In the genomic region with DNA sequence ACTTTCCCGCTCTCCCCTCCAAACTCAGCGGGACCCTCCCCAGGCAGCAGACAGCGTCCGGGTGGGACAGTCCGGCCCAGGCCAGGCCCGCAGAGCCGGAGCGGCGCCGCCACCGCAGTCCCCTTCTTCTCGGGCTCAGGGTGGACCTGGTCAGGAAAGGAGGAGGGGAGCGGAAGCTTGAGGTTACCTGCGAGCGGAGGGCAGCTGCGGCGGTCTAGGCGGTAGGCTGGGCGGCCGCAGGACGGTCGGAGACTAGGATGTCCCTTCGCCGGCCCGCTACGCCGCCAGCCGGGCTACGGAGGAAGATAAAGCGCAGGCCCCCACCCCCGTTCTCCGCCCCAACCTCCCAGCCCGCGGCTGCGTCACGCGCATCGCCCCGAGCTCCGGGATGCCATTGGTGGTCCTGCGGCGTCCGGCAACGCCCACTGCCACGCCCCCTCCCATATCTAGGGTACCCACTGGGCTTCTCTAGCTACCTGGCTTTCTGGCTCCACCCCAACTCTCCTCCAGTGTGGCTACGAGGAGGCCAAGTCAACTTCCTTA, we compare ENCODE assay signal across 7 mouse cellular contexts. TPM values are rescaled to one million over a fixed set of nuclear protein-coding genes. Genes with fewer than 3 reads are reported as not detected.
DNase-seq lines count a peak whose midpoint lies in the region; ATAC-seq and TF ChIP-seq lines count a peak whose summit lies in the region.

A gene (minus strand): TSS at position 371 of the 543 bp plus-strand sequence.

- ATAC-seq in embryonic facial prominence, embryonic 12.5 days (ENCODE audit: insufficient number of reproducible peaks, insufficient read depth, low FRiP score, low TSS enrichment) = peak; percentile 91
- ATAC-seq in limb, embryonic 12.5 days (ENCODE audit: insufficient number of reproducible peaks, insufficient read depth, low FRiP score, low TSS enrichment, low read depth) = peak; percentile 96
- peak; percentile 99 for ATAC-seq in midbrain, embryonic 15.5 days (replicated peaks)

- H3K9ac ChIP-seq in embryonic facial prominence, embryonic 12.5 days = peak within 1 kb of the TSS; percentile 86
- peak within 1 kb of the TSS; percentile 91 for H3K9ac ChIP-seq in limb, embryonic 12.5 days (replicated peaks)
- H3K9ac ChIP-seq in midbrain, embryonic 15.5 days = peak within 1 kb of the TSS; percentile 69

- no peak for TF ChIP-seq POLR2A in kidney, adult 2 months (IDR thresholded peaks at IDR 0.05; ENCODE audit: low read depth, low read length)
- peak; percentile 41; the same call in 1 of the 2 replicates for TF ChIP-seq POLR2A in spleen, adult 2 months (IDR thresholded peaks at IDR 0.05; ENCODE audit: low read depth, low read length)

- 0 out of 2 replicates have a peak, but pooled peaks cover 5% of the 10 kb centered on the region for H3K36me3 ChIP-seq in embryonic facial prominence, embryonic 12.5 days
- H3K36me3 ChIP-seq in kidney, adult 2 months (ENCODE audit: control insufficient read depth, insufficient read depth, low read length) = no peaks in the 10 kb centered on the region
- H3K36me3 ChIP-seq in limb, embryonic 12.5 days = peaks cover 9% of the 10 kb centered on the region; the same call in 1 of the 2 replicates
- no peaks in the 10 kb centered on the region for H3K36me3 ChIP-seq in midbrain, embryonic 15.5 days (replicated peaks)
- H3K36me3 ChIP-seq in spleen, adult 2 months (ENCODE audit: control insufficient read depth, insufficient read depth, low read length) = no peaks in the 10 kb centered on the region

- TF ChIP-seq CTCF in kidney, adult 2 months (conservative IDR thresholded peaks at IDR 0.05; ENCODE audit: insufficient read depth, insufficient read length, low read depth, low read length) = no peak
- no peak for TF ChIP-seq CTCF in spleen, adult 2 months (IDR thresholded peaks at IDR 0.05; ENCODE audit: extremely low read depth, insufficient read depth, insufficient read length, insufficient replicate concordance)

- peak within 1 kb of the TSS; percentile 65 for H3K4me2 ChIP-seq in embryonic facial prominence, embryonic 12.5 days (replicated peaks)
- peak within 1 kb of the TSS; percentile 70 for H3K4me2 ChIP-seq in limb, embryonic 12.5 days
- peak within 1 kb of the TSS; percentile 91 for H3K4me2 ChIP-seq in midbrain, embryonic 15.5 days

- peak; percentile 96 for DNase-seq in adrenal gland, postnatal 14 days
- DNase-seq in heart, adult 18-20 months = peak; percentile 87 to 92
- DNase-seq in kidney, adult 2 months = peak; percentile 96
- DNase-seq in spleen, adult 2 months (ENCODE audit: low read depth in 1 of 2, low spot score in 2 of 2) = peak; percentile 66 to 92

- peak within 1 kb of the TSS; percentile 75 for H3K27ac ChIP-seq in embryonic facial prominence, embryonic 12.5 days
- H3K27ac ChIP-seq in kidney, adult 2 months (ENCODE audit: insufficient read depth, low read depth, low read length) = no peak within 1 kb of the TSS
- H3K27ac ChIP-seq in limb, embryonic 12.5 days = peak within 1 kb of the TSS; percentile 66; the same call in 1 of the 2 replicates
- peak within 1 kb of the TSS; percentile 57 for H3K27ac ChIP-seq in midbrain, embryonic 15.5 days
- H3K27ac ChIP-seq in spleen, adult 2 months (ENCODE audit: insufficient read depth, low read length) = peak within 1 kb of the TSS; percentile 75

- H3K9me3 ChIP-seq in embryonic facial prominence, embryonic 12.5 days = 0 out of 2 replicates have a peak, but pooled peaks cover 5% of the 10 kb centered on the region
- no peaks in the 10 kb centered on the region for H3K9me3 ChIP-seq in limb, embryonic 12.5 days
- H3K9me3 ChIP-seq in midbrain, embryonic 15.5 days = no peaks in the 10 kb centered on the region

- H3K4me1 ChIP-seq in embryonic facial prominence, embryonic 12.5 days = peaks cover 10% of the 10 kb centered on the region
- 0 out of 2 replicates have a peak, but pooled peaks cover 3% of the 10 kb centered on the region for H3K4me1 ChIP-seq in kidney, adult 2 months (ENCODE audit: control insufficient read depth, insufficient read depth, low read length)
- H3K4me1 ChIP-seq in limb, embryonic 12.5 days (replicated peaks) = peaks cover 14% of the 10 kb centered on the region
- peaks cover 11% of the 10 kb centered on the region for H3K4me1 ChIP-seq in midbrain, embryonic 15.5 days
- H3K4me1 ChIP-seq in spleen, adult 2 months (ENCODE audit: control insufficient read depth, insufficient read depth, insufficient read length) = peaks cover 12% of the 10 kb centered on the region

- H3K4me3 ChIP-seq in embryonic facial prominence, embryonic 12.5 days = peak within 1 kb of the TSS; percentile 83
- H3K4me3 ChIP-seq in kidney, adult 2 months (ENCODE audit: insufficient read depth, low read depth, low read length) = peak within 1 kb of the TSS; percentile 91
- peak within 1 kb of the TSS; percentile 85 for H3K4me3 ChIP-seq in limb, embryonic 12.5 days (replicated peaks)
- peak within 1 kb of the TSS; percentile 83 for H3K4me3 ChIP-seq in midbrain, embryonic 15.5 days
- peak within 1 kb of the TSS; percentile 86 for H3K4me3 ChIP-seq in spleen, adult 2 months (ENCODE audit: extremely low read depth, insufficient read depth, insufficient read length)

- H3K27me3 ChIP-seq in embryonic facial prominence, embryonic 12.5 days = no peaks in the 10 kb centered on the region
- no peaks in the 10 kb centered on the region for H3K27me3 ChIP-seq in kidney, adult 2 months (replicated peaks; ENCODE audit: control insufficient read depth, insufficient read depth, low read length)
- H3K27me3 ChIP-seq in limb, embryonic 12.5 days = no peaks in the 10 kb centered on the region
- no peaks in the 10 kb centered on the region for H3K27me3 ChIP-seq in midbrain, embryonic 15.5 days (replicated peaks)
- H3K27me3 ChIP-seq in spleen, adult 2 months (ENCODE audit: control insufficient read depth, insufficient read depth, low read length) = no peaks in the 10 kb centered on the region

- under 1% methylated on average over 41 of the region's 46 CpGs for WGBS in embryonic facial prominence, embryonic 12.5 days
- WGBS in kidney, adult 2 months = under 1% methylated on average over 44 of the region's 46 CpGs
- under 1% methylated on average over 45 of the region's 46 CpGs for WGBS in limb, embryonic 12.5 days
- WGBS in midbrain, embryonic 15.5 days = under 1% methylated on average over 38 of the region's 46 CpGs
- WGBS in spleen, adult 2 months = 1% methylated on average over 45 of the region's 46 CpGs

RNA-seq across cellular contexts. Expression of the gene that starts here (rescaled TPM):
- 623 and 656 TPM in 2 replicates for total RNA-seq in adrenal gland, postnatal 14 days (2021)
- polyA plus RNA-seq in embryonic facial prominence, embryonic 12.5 days (2016; fragmentation: Nextera tagmentation; extraction: Ambion mirVana) = 29.1 and 30.7 TPM in 2 replicates
- total RNA-seq in heart, adult 18-20 months (2021) = 10 to 100 TPM in 1 of 2 experiments, 1 to 10 TPM in 1; 8.2 to 11.9 TPM
- polyA plus RNA-seq in kidney, adult 2 months (2012; rRNA removed) = 21.8 and 22.3 TPM in 2 replicates
- 29.7 and 36.2 TPM in 2 replicates for polyA plus RNA-seq in limb, embryonic 12.5 days (2016; fragmentation: Nextera tagmentation; extraction: Ambion mirVana)
- polyA plus RNA-seq in midbrain, embryonic 15.5 days (2015; fragmentation: Nextera tagmentation; extraction: Ambion mirVana) = 9.1 and 9.2 TPM in 2 replicates
- polyA plus RNA-seq in spleen, adult 2 months (2012; rRNA removed) = 21.3 and 26.0 TPM in 2 replicates

Comparison
In these comparisons a context has a peak if more than half of its experiments do, and no peak if none do; other contexts are left out.
1. RNA of the gene that starts here (total RNA-seq): 623 to 656 TPM in adrenal gland, postnatal 14 days; 8.2 to 11.9 TPM in heart, adult 18-20 months; every median in the first group is over 10 times any median in the second.
2. Peak in every context shown above with its lines, with median percentiles within 50 percentile points of each other: DNase-seq, ATAC-seq, H3K4me2 ChIP-seq, H3K4me3 ChIP-seq and H3K9ac ChIP-seq.